Mouse (Mus musculus) forebrain, embryonic 16.5 days (tissue): ENCODE results near the gene Wdr13. TPM values are rescaled to one million over a fixed set of nuclear protein-coding genes. Genes with fewer than 3 reads are reported as not detected.

Source experiments
- ATAC-seq: fragments of 200-750 bp; cut with Nextera tagmentation; 2 replicates; pipeline ENCODE4 v1.8.0; 2017; ENCODE audit warnings: mild to moderate bottlenecking, moderate library complexity
- H3K27ac ChIP-seq: fragments of 300-500 bp; sonication (generic); 2 replicates; pipeline ENCODE4 v1.5.1; 2014; ENCODE audit warnings: low read length, control low read depth
- H3K27me3 ChIP-seq: fragments of 300-500 bp; sonication (generic); replicated peaks from 2 replicates; pipeline ENCODE4 v1.6.1; 2014; ENCODE audit warnings: low read length; ENCODE audit not compliant: control insufficient read depth, insufficient read depth
- H3K36me3 ChIP-seq: fragments of 300-500 bp; sonication (generic); 2 replicates; pipeline ENCODE4 v1.6.1; 2014; ENCODE audit not compliant: control insufficient read depth, insufficient read depth
- H3K4me1 ChIP-seq: fragments of 300-500 bp; sonication (generic); replicated peaks from 2 replicates; pipeline ENCODE4 v1.6.1; 2014; ENCODE audit warnings: low read length; ENCODE audit not compliant: control insufficient read depth, insufficient read depth
- H3K4me2 ChIP-seq: fragments of 300-500 bp; sonication (generic); 2 replicates; pipeline ENCODE4 v1.6.1; 2014; ENCODE audit warnings: mild to moderate bottlenecking, low read length, control low read depth
- H3K4me3 ChIP-seq: fragments of 300-500 bp; sonication (generic); replicated peaks from 2 replicates; pipeline ENCODE4 v1.5.1; 2014; ENCODE audit warnings: mild to moderate bottlenecking, low read length, control low read depth
- H3K9ac ChIP-seq: fragments of 300-500 bp; sonication (generic); replicated peaks from 2 replicates; pipeline ENCODE4 v1.6.1; 2014; ENCODE audit warnings: low read depth, low read length, control low read depth
- H3K9me3 ChIP-seq: fragments of 300-500 bp; sonication (generic); 2 replicates; pipeline ENCODE4 v1.6.1; 2016; ENCODE audit warnings: low read length; ENCODE audit not compliant: control insufficient read depth
- WGBS: fragments of 180-500 bp; shearing (Covaris S2); extraction: QIAGEN DNeasy Blood & Tissue Kit; methylation state at CpG from one replicate; pipeline ENCODE4 v1.1.7; 2014; 5-methylcytosine and 5-hydroxymethylcytosine counted together
- polyA plus RNA-seq: library from polyadenylated mRNA; unstranded; fragments of >200 nt; fragmentation: Nextera tagmentation; extraction: Ambion mirVana; gene quantifications from 2 replicates; pipeline ENCODE4 v1.2.1, GENCODE M21; 2015

The Wdr13 gene
- polyA plus RNA-seq, 1 experiment from 2014 or later: 68.5 TPM

DNA sequence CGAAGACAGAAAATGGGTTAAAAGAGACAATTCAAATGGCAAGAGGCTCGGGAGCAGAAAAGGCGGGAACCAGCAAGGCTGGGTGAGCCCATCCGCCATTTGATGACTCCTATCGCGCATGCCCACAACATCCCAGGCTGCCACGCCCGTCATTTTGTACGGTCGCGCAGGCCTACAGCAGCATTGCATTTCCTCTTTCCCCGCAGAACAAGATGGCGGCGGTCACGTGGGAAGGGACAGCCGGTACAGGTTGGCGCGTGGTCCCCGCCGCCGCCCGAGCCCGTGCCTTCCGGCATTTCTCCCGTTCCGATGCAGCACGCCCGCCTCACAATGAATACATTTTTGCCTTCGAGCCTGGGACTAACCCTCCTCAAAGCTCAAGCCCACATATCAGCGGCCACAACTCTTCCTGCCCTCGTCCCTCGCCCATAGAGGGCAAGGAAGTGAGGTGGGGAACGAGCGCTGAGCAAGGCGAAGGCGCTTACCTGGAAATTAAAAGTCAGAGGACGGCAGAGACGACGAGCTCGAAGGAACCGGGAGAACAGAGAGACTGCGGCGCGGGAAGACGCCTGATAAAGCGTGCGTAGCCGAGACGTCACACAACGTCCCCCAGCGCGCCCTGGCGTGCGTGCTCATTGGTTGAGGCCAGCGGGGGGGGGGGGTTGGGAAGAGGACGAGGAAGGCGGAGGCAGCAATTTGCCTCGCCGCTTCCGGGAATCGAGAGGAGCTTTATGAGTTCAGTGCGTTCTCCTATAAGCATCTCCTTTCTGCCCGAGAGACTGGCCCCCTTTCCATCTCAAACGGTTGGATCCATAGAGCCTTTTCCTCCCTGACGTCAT is 12.7 kb upstream of the Wdr13 start, which contains the start of gene Rbm3:
Gene Rbm3, minus strand, starts transcription at position 728 of the 839 bp plus-strand sequence.
- peaks cover 9% of the 10 kb centered on the region for H3K4me1 ChIP-seq
- peak within 1 kb of the TSS; percentile 98 for H3K27ac ChIP-seq
- 20% methylated on average over 57 of the region's 65 CpGs for WGBS
- peaks cover 13% of the 10 kb centered on the region for H3K36me3 ChIP-seq
- H3K4me2 ChIP-seq: peak within 1 kb of the TSS; percentile 59
- H3K9ac ChIP-seq: peak within 1 kb of the TSS; percentile 81
- peak; percentile 96 for ATAC-seq
- H3K27me3 ChIP-seq: no peaks in the 10 kb centered on the region
- H3K4me3 ChIP-seq: peak within 1 kb of the TSS; percentile 74
- no peaks in the 10 kb centered on the region for H3K9me3 ChIP-seq

DNA sequence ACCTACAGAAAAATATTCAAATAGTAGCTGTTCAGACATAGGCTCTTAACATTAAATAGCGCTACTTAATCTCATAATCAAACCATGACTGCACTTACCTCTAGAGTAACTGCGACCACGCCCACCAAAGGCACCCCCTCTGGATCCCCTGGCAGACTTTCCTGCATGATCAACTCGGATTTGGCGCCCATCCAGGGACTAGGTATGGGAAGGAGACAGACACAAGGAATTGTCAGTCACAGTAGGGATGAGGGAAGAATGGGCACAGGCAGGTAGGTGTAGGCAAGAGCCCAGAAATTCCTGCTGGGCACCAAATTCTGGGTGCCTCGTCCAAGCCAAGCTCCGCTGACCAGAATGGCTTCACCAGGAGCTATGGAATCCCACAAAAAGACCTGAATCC is 11.1 kb upstream of the Wdr13 start:
- no peak for ATAC-seq
- Histone ChIP-seq H3K9ac (peak overlapping the region; percentile 81; the same call in 1 of the 2 replicates), H3K4me1 (peaks cover 9% of the 10 kb centered on the region), H3K9me3 (no peaks in the 10 kb centered on the region), H3K27ac (no peak overlapping the region), H3K36me3 (peaks cover 13% of the 10 kb centered on the region), H3K4me3 (peak overlapping the region; percentile 74), H3K4me2 (peak overlapping the region; percentile 59), H3K27me3 (no peaks in the 10 kb centered on the region)
- WGBS: 65% methylated on average over 7 of the region's 7 CpGs

- H3K9ac ChIP-seq: no peak overlapping the region
- H3K36me3 ChIP-seq: peaks cover 13% of the 10 kb centered on the region
- H3K27me3 ChIP-seq: no peaks in the 10 kb centered on the region
- 87% methylated on average over 7 of the region's 7 CpGs for WGBS
- no peak overlapping the region for H3K27ac ChIP-seq
- peaks cover 9% of the 10 kb centered on the region for H3K4me1 ChIP-seq
- no peak overlapping the region for H3K4me3 ChIP-seq
- H3K4me2 ChIP-seq: no peak overlapping the region
- ATAC-seq: no peak
- no peaks in the 10 kb centered on the region for H3K9me3 ChIP-seq
Measured at GRCm38 (mm10) chrX:8142948-8143347, 10.3 kb upstream of the Wdr13 start.

- H3K27ac ChIP-seq: no peak overlapping the region
- no peak for ATAC-seq
- no peaks in the 10 kb centered on the region for H3K9me3 ChIP-seq
- H3K27me3 ChIP-seq: no peaks in the 10 kb centered on the region
- 67% methylated on average over 3 of the region's 3 CpGs for WGBS
- H3K9ac ChIP-seq: no peak overlapping the region
- no peak overlapping the region for H3K4me2 ChIP-seq
- H3K4me3 ChIP-seq: no peak overlapping the region
- H3K36me3 ChIP-seq: peaks cover 13% of the 10 kb centered on the region
- peaks cover 9% of the 10 kb centered on the region for H3K4me1 ChIP-seq
Measured at GRCm38 (mm10) chrX:8141058-8141457, 8.4 kb upstream of the Wdr13 start.

GRCm38 (mm10) chrX:8140446-8140845 is 7.8 kb upstream of the Wdr13 start:
- no peaks in the 10 kb centered on the region for H3K27me3 ChIP-seq
- no peaks in the 10 kb centered on the region for H3K9me3 ChIP-seq
- H3K4me3 ChIP-seq: no peak overlapping the region
- no peak overlapping the region for H3K9ac ChIP-seq
- 90% methylated on average over 2 of the region's 2 CpGs for WGBS
- no peak for ATAC-seq
- no peak overlapping the region for H3K4me2 ChIP-seq
- peaks cover 13% of the 10 kb centered on the region for H3K36me3 ChIP-seq
- H3K4me1 ChIP-seq: peaks cover 9% of the 10 kb centered on the region
- no peak overlapping the region for H3K27ac ChIP-seq

DNA sequence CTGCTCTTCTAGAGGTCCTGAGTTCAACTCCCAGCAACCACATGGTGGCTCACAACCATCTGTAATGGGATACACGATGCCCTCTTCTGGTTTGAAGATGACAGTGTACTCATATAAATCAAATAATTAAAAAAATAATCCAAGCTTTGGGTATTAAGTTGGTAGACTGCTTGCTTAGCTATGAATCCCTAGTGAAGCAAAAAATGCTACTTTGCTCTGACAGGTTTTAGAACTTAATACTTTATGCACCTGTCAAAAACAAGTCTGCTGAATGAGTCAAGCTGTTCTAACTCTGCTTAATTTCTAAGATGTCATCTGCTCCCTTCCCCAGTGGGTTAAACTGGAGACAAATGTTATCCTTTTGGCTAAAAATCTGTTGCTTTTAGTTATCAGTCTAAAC is 6.8 kb upstream of the Wdr13 start:
- ATAC-seq: no peak
- WGBS: 64% methylated on average over 1 of the region's 1 CpGs
- Histone ChIP-seq H3K4me1 (peaks cover 9% of the 10 kb centered on the region), H3K36me3 (peaks cover 13% of the 10 kb centered on the region), H3K27ac (no peak overlapping the region), H3K9me3 (no peaks in the 10 kb centered on the region), H3K4me2 (no peak overlapping the region), H3K4me3 (no peak overlapping the region), H3K27me3 (no peaks in the 10 kb centered on the region), H3K9ac (no peak overlapping the region)

- Histone ChIP-seq H3K4me1 (peaks cover 5% of the 10 kb centered on the region; the same call in 1 of the 2 replicates), H3K4me2 (no peak overlapping the region), H3K4me3 (no peak overlapping the region), H3K36me3 (peaks cover 1% of the 10 kb centered on the region; the same call in 1 of the 2 replicates), H3K9me3 (no peaks in the 10 kb centered on the region), H3K27me3 (no peaks in the 10 kb centered on the region), H3K27ac (no peak overlapping the region), H3K9ac (no peak overlapping the region)
- no peak for ATAC-seq
- 42% methylated on average over 2 of the region's 2 CpGs for WGBS
Measured at GRCm38 (mm10) chrX:8135886-8136285, 3.2 kb upstream of the Wdr13 start.

DNA sequence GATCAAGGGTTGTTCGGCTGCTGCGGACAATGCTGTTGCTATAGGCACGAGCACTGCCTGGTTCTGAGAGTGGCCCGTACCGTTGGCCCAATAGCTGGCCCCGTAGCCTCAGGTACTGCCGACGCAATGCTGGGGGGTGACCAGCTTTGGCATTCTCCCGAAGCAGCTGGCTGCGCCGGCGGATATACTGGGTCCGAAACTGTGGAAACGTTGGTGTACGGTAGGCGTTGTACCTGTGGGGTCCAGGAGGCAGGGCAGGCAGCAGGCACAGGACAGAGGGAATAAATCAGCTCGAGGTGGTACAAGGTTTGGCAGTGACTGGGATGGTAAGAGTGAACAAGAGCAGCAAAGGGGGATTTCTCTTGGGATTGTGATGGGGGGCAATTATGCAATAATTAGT is 1.3 kb downstream of the Wdr13 start:
- ATAC-seq: no peak; the same call in 1 of the 2 replicates
- no peak overlapping the region for H3K9ac ChIP-seq
- H3K9me3 ChIP-seq: no peaks in the 10 kb centered on the region; the same call in 1 of the 2 replicates
- peak overlapping the region; percentile 53 for H3K4me3 ChIP-seq
- H3K36me3 ChIP-seq: peaks cover 3% of the 10 kb centered on the region; the same call in 1 of the 2 replicates
- no peak overlapping the region for H3K27ac ChIP-seq
- H3K27me3 ChIP-seq: no peaks in the 10 kb centered on the region
- WGBS: 92% methylated on average over 17 of the region's 17 CpGs
- H3K4me2 ChIP-seq: peak overlapping the region; percentile 45
- peaks cover 5% of the 10 kb centered on the region; the same call in 1 of the 2 replicates for H3K4me1 ChIP-seq

GRCm38 (mm10) chrX:8125235-8125634 is 7.5 kb downstream of the Wdr13 start:
- peaks cover 6% of the 10 kb centered on the region for H3K36me3 ChIP-seq
- WGBS: 74% methylated on average over 7 of the region's 7 CpGs
- ATAC-seq: no peak

More at GRCm38 (mm10) chrX:8125235-8125634, 7.5 kb downstream of the Wdr13 start:
- H3K27ac ChIP-seq: no peak overlapping the region
- H3K9me3 ChIP-seq: no peaks in the 10 kb centered on the region; the same call in 1 of the 2 replicates
- no peak overlapping the region for H3K4me2 ChIP-seq
- no peaks in the 10 kb centered on the region for H3K27me3 ChIP-seq
- no peaks in the 10 kb centered on the region for H3K4me1 ChIP-seq
- no peak overlapping the region for H3K9ac ChIP-seq
- no peak overlapping the region for H3K4me3 ChIP-seq
